Mouse (Mus musculus) myocyte (in vitro differentiated cells): ENCODE measurements at regions not wholly inside any gene's neighbourhood (a gene's known extent, or its start where the extent isn't known, plus 50 kb on each side); places are given as distances from the start of the nearest gene placed in this dataset.

Experiments
- CEBPB ChIP-seq: IDR thresholded peaks from 2 replicates; pipeline ENCODE4 v1.6.1; 2011; ENCODE audit warnings: mild to moderate bottlenecking, moderate library complexity; ENCODE audit not compliant: poor library complexity, insufficient read depth, severe bottlenecking
- E2F4 ChIP-seq: IDR thresholded peaks from one replicate; pipeline ENCODE4 v1.6.1; 2011; ENCODE audit warnings: mild to moderate bottlenecking, control low read depth, moderate library complexity; ENCODE audit not compliant: insufficient read depth
- MYOG ChIP-seq, 3 experiments: IDR thresholded peaks; one replicate each; pipeline ENCODE4 v1.6.1; 2011; ENCODE audit warnings: control low read depth in 2 of 3, low read depth in 2 of 3, mild to moderate bottlenecking in 2 of 3; ENCODE audit not compliant: insufficient read length in 2 of 3, control insufficient read depth in 1 of 3, insufficient read depth in 1 of 3
- POLR2A ChIP-seq: IDR thresholded peaks from one replicate; pipeline ENCODE4 v1.6.1; 2011; ENCODE audit warnings: low read depth, mild to moderate bottlenecking, control low read depth, moderate library complexity; ENCODE audit not compliant: insufficient read length
- TCF3 ChIP-seq: IDR thresholded peaks from one replicate; pipeline ENCODE4 v1.6.1; 2011; ENCODE audit warnings: low read depth, control low read depth; ENCODE audit not compliant: insufficient read length
- USF1 ChIP-seq: IDR thresholded peaks from one replicate; pipeline ENCODE4 v1.6.1; 2011; ENCODE audit warnings: low read depth, mild to moderate bottlenecking, control low read depth, moderate library complexity

DNA sequence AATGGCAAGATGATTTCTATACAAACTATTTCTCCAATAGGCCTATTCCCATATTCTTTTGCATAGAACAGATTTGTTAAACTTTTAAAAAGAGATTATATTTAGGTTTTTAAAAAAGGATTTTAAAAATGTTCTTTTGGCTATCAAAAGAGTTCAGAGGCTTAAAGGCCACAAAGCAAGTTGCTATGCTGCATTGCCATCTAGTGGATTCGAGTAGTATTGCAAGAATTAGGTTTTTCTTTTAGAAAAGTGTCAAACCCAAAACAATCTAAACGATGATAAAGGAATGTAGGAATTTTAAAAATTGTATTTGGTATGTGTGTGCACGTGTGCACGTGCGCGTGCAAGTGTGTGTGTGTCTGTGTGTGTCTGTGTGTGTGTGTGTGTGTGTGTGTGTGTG, 73.0 kb upstream of the Ifngr1 start:
- TF ChIP-seq POLR2A (no peak), CEBPB (no peak), E2F4 (no peak), MYOG (IDR thresholded peaks at IDR 0.05; ENCODE audit: control insufficient read depth in 1 of 3, insufficient read depth in 1 of 3, insufficient read length in 2 of 3, low read depth in 2 of 3) (no peak), TCF3 (no peak), USF1 (no peak)
